ENCODE assay signal across 9 mouse cellular contexts in genomic region chrX:166416196-166416595, GRCm38 (mm10). TPM values are rescaled to one million over a fixed set of nuclear protein-coding genes. Genes with fewer than 3 reads are reported as not detected.
DNase-seq lines count a peak whose midpoint lies in the region; ATAC-seq lines count a peak whose summit lies in the region.
"Had no signal": no experiment of that assay in that cellular context is flagged by ENCODE, and none has a peak within 500 bp of the region (broad histone marks: within the 10 kb centered on the region; RNA-seq: fewer than 3 reads in every experiment).

No protein-coding gene starts in this region.

- no peak overlapping the region for H3K4me3 ChIP-seq in embryonic facial prominence, embryonic 10.5 days
- no peak overlapping the region for H3K4me3 ChIP-seq in forebrain, embryonic 12.5 days (replicated peaks)
- H3K4me3 ChIP-seq: megakaryocyte, embryonic 14.5 days had no signal

- H3K27me3 ChIP-seq in embryonic facial prominence, embryonic 10.5 days (replicated peaks; ENCODE audit: low read depth, poor library complexity, severe bottlenecking), result peaks cover 22% of the 10 kb centered on the region
- no peaks in the 10 kb centered on the region for H3K27me3 ChIP-seq in forebrain, embryonic 12.5 days
- H3K27me3 ChIP-seq: megakaryocyte, embryonic 14.5 days had no signal

- no peak overlapping the region for H3K4me2 ChIP-seq in forebrain, embryonic 12.5 days

- H3K4me1 ChIP-seq in embryonic facial prominence, embryonic 10.5 days, result no peaks in the 10 kb centered on the region
- H3K4me1 ChIP-seq in forebrain, embryonic 12.5 days, result no peaks in the 10 kb centered on the region
- H3K4me1 ChIP-seq: megakaryocyte, embryonic 14.5 days had no signal

- WGBS in embryonic facial prominence, embryonic 10.5 days, result 92% methylated on average over 6 of the region's 6 CpGs
- 93% methylated on average over 6 of the region's 6 CpGs for WGBS in forebrain, embryonic 12.5 days

- H3K27ac ChIP-seq in embryonic facial prominence, embryonic 10.5 days (replicated peaks), result no peak overlapping the region
- no peak overlapping the region for H3K27ac ChIP-seq in forebrain, embryonic 12.5 days

- H3K9me3 ChIP-seq in embryonic facial prominence, embryonic 10.5 days, result no peaks in the 10 kb centered on the region
- H3K9me3 ChIP-seq in forebrain, embryonic 12.5 days, result no peaks in the 10 kb centered on the region
- H3K9me3 ChIP-seq: megakaryocyte, embryonic 14.5 days had no signal

- H3K36me3 ChIP-seq in embryonic facial prominence, embryonic 10.5 days (replicated peaks), result peaks cover 5% of the 10 kb centered on the region; the same call in 1 of the 2 replicates
- H3K36me3 ChIP-seq in forebrain, embryonic 12.5 days (replicated peaks), result no peaks in the 10 kb centered on the region

- H3K9ac ChIP-seq in forebrain, embryonic 12.5 days, result no peak overlapping the region

- ATAC-seq in megakaryocyte progenitor cell, adult 5-6 weeks (replicated peaks; ENCODE audit: poor library complexity), result peak; percentile 97
- no peak for ATAC-seq in forebrain, embryonic 12.5 days (ENCODE audit: low FRiP score)

- DNase-seq in adrenal gland, postnatal 10 days, result peak; percentile 25
- no peak for DNase-seq in adrenal gland, adult 18-20 months (ENCODE audit: low spot score in 2 of 2)
- DNase-seq in left cerebral cortex, adult 18-20 months (ENCODE audit: low spot score in 2 of 2), result peak; percentile 12 to 13
- DNase-seq in left cerebral cortex, adult 9 months (ENCODE audit: low spot score in 2 of 2), result no peak
- peak; percentile 31 for DNase-seq in NIH3T3 (ENCODE audit: low read depth)
- DNase-seq in embryonic facial prominence, embryonic 10.5 days (ENCODE audit: low spot score), result peak; percentile 18

RNA-seq across cellular contexts. Expression of gene Trappc2, which starts 24.2 kb away (rescaled TPM):
- 10 to 100 TPM; 17.1 to 19.0 TPM for total RNA-seq in adrenal gland, postnatal 10 days (2021)
- total RNA-seq in adrenal gland, adult 18-20 months (2021), result 10 to 100 TPM; 19.8 to 24.8 TPM
- total RNA-seq in left cerebral cortex, adult 18-20 months (2021), result 10 to 100 TPM; 51.9 to 58.3 TPM
- 23.1 and 25.0 TPM in 2 replicates for polyA plus RNA-seq in embryonic facial prominence, embryonic 10.5 days (2016; fragmentation: Nextera tagmentation; extraction: Ambion mirVana)
- 15.7 and 18.6 TPM in 2 replicates for total RNA-seq in megakaryocyte progenitor cell, adult 5-6 weeks (2015)
- 8.7 and 12.2 TPM in 2 replicates for total RNA-seq in megakaryocyte progenitor cell, adult 5-6 weeks (2017)
- polyA plus RNA-seq in forebrain, embryonic 12.5 days (2016; fragmentation: Nextera tagmentation; extraction: Ambion mirVana), result 45.1 and 49.2 TPM in 2 replicates

RNA-seq across cellular contexts. Expression of gene Ofd1, which starts 24.3 kb away (rescaled TPM):
- total RNA-seq in adrenal gland, postnatal 10 days (2021), result 1 to 10 TPM; 6.8 to 8.9 TPM
- total RNA-seq in adrenal gland, adult 18-20 months (2021), result 1 to 10 TPM; 4.1 to 5.1 TPM
- 1 to 10 TPM; 5.9 to 6.2 TPM for total RNA-seq in left cerebral cortex, adult 18-20 months (2021)
- 6.4 and 6.5 TPM in 2 replicates for polyA plus RNA-seq in embryonic facial prominence, embryonic 10.5 days (2016; fragmentation: Nextera tagmentation; extraction: Ambion mirVana)
- total RNA-seq in megakaryocyte progenitor cell, adult 5-6 weeks (2015), result 9.8 and 11.3 TPM in 2 replicates
- 12.5 and 17.0 TPM in 2 replicates for total RNA-seq in megakaryocyte progenitor cell, adult 5-6 weeks (2017)
- 8.8 and 9.3 TPM in 2 replicates for polyA plus RNA-seq in forebrain, embryonic 12.5 days (2016; fragmentation: Nextera tagmentation; extraction: Ambion mirVana)

Comparison
In these comparisons a context has a peak if more than half of its experiments do, and no peak if none do; other contexts are left out.
1. DNase-seq: peak in adrenal gland, postnatal 10 days (single experiment), left cerebral cortex, adult 18-20 months (2 of 2), NIH3T3 (single experiment) and embryonic facial prominence, embryonic 10.5 days (single experiment); none in adrenal gland, adult 18-20 months (0 of 2) and left cerebral cortex, adult 9 months (0 of 2).